Mouse (Mus musculus) gastrocnemius, postnatal 14 days (tissue): ENCODE data around the gene Itga2b. TPM values are rescaled to one million over a fixed set of nuclear protein-coding genes. Genes with fewer than 3 reads are reported as not detected.

Source experiments
- DNase-seq: peaks from one replicate; pipeline ENCODE4 v3.0.0; 2021; ENCODE audit warnings: mixed read lengths
- intact Hi-C: fragments of 180-260 bp; cut with DNase I; formaldehyde crosslinking; loops from one replicate; pipeline ENCODE4 v1.15.1; 2025; ENCODE audit warnings: low total_unique reads
- total RNA-seq, 2 experiments: library from RNA; stranded (reverse); gene quantifications; 2 replicates each; pipeline ENCODE4 v1.2.3; 2021

Gene Itga2b
- total RNA-seq, 2 experiments from 2014 or later, result 1.6 to 2.5 TPM

DNA sequence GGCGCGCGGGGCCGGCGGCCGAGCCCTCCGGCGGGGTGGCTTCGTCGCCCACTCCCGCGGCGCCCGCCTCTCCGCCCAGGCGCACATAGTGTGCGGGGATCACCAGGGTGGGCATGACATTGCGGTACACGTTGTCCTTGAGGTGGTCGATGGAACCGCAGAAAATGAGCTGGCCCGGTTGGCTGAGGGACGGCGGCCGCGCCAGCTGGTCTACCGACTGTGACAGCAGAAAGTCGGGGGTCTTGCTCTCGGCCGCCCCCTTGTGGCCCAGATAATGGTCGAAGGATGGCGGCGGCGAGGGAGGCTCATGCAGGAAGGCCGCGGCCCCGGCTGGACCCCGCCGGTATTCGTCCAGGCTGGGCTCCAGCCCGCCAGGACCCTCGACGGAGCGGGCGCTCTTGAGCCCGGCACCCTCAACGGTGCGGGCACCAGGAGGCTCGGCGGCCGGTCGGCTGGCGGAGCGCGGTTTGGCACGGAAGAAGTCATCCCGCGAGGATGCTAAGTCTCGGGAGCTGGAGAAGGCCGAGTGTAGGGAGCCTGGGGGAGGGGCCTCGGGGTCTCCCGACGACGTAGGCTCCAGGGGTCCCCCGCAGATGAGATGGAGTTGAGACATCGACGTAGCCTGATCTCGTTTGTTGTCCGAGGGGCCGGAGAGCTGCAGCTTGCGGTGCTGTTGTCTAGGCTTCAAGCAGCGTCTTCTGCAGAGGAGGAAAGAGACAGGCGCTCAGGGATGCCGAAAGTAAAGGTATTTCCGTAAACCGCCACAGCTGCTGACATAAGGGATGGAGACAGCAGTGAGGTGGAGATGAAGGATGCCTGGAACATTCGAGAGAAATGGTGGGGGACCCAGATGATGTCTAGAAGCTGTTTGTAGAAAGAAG lies 31.5 kb downstream of the Itga2b start:
- DNase-seq, result peak; percentile 88

DNA sequence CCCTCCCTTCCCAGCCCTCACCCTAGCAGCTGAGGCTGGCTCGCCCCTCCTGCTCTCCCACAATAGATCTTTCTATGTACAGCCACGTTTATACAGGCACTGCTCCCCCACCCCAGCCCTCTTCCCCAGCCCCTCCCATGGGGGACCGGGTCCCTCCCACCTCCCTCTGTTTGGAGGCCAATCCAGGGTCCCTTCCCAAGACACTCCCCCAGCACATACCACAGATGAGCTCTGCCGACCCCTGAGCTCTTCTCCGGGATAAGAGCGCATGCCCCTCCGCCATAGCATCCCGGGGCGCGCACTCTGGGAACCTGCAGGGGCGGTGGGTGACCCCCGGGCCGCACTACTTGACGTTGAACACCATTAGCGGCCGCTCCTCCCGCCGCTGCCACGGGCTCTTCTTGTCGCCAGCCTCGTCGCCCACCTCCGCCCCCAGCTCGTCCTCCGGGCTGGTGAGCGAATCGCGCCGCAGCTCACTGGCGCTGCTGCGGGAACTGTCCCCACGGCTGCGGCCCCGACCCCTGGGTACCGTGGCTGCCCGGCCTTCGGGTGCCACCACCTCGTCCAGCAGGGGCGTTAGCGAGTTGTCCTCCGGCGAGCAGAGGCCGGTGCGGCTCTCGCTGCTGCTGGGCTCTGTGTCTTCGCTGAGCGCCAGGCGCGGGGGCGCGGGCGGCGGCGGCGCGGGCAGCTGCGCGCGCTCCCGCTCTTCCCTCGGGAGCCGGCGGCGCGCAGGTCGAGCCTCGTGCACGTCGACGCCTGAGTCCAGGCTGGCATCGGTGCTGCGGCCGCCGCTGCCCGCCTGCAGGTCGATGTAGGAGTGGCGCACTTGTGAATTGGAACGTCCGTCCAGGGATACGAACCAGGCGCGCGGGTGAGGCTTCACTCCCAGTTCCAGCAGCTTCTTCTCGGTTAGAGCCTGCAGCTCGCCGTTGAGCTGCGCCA lies 32.5 kb downstream of the Itga2b start:
- intact Hi-C loops, result loop anchor here (5.0 kb wide), 1 partner anchor 130 kb away; no protein-coding TSS in a partner anchor
- peak; percentile 78 for DNase-seq

More for the DNA sequence above, 31.5 kb downstream of the Itga2b start:
- intact Hi-C loops, result loop anchor here (5.0 kb wide), 1 partner anchor 131 kb away; no protein-coding TSS in a partner anchor

DNA sequence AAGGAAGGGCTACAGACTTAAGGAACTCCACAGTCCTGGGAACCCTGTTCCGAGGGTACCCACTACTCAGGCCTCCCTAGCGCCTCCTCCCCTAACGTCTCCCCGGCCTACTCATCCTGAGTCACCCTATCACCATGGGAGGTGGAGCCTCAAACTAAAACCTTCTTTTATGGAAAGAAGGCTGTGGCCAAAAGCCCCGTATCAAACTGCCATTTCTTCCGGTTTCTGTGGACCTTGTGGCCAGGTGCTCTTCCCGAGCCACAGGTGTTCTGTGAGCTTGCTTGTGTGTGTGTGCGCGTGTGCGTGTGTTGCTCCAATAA lies 33.5 kb downstream of the Itga2b start:
- DNase-seq, result no peak
- intact Hi-C loops, result loop anchor here (5.0 kb wide), 1 partner anchor 129 kb away; no protein-coding TSS in a partner anchor

DNA sequence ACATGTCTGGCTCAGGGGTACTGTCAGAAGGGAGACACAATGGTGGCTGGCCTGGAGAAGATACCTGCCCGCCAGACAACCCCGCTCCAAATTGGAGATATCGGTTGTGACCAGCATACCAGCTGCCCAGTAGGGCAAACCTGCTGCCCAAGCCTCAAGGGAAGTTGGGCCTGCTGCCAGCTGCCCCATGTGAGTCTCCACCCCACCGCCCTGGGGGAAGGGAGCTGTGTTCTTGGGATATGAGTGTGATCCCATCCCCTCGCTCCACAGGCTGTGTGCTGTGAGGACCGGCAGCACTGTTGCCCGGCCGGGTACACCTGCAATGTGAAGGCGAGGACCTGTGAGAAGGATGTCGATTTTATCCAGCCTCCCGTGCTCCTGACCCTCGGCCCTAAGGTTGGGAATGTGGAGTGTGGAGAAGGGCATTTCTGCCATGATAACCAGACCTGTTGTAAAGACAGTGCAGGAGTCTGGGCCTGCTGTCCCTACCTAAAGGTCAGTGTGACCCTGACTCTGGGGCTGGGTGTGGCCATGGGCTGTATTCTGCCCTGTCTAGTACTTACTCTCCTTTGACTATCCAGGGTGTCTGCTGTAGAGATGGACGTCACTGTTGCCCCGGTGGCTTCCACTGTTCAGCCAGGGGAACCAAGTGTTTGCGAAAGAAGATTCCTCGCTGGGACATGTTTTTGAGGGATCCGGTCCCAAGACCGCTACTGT lies 34.0 kb downstream of the Itga2b start:
- intact Hi-C loops, result loop anchor here (5.0 kb wide), 1 partner anchor 129 kb away; no protein-coding TSS in a partner anchor
- no peak for DNase-seq

DNA sequence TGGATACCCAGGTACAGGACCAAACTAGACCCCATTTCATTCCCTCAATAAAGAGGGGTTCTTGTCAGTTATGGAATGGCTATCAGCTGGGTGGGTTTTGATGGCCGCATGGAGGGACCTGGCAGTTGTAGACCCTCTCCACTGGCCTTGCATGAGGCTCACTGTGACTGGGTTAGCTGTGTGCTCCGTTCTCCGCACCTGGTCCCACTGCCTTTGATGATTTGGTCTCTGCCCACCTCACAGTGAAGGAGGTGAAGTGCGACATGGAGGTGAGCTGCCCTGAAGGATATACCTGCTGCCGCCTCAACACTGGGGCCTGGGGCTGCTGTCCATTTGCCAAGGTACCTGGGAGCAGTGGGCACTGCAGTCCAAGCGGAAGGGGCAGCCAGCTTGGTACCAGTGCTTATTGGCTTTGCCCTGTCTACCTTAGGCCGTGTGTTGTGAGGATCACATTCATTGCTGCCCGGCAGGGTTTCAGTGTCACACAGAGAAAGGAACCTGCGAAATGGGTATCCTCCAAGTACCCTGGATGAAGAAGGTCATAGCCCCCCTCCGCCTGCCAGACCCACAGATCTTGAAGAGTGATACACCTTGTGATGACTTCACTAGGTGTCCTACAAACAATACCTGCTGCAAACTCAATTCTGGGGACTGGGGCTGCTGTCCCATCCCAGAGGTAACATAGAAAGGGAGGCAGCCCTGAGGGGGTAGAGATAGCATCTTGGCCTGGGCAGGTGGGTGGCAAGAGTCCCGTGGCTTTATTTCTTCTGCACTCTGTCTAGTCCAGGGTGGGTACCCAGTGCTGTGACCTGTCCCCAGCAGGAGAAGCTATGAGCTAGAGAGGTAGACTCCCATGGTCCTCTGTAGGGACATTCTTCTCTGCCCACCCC lies 34.9 kb downstream of the Itga2b start:
- DNase-seq, result no peak
- intact Hi-C loops, result loop anchor here (5.0 kb wide), 1 partner anchor 128 kb away; no protein-coding TSS in a partner anchor

DNA sequence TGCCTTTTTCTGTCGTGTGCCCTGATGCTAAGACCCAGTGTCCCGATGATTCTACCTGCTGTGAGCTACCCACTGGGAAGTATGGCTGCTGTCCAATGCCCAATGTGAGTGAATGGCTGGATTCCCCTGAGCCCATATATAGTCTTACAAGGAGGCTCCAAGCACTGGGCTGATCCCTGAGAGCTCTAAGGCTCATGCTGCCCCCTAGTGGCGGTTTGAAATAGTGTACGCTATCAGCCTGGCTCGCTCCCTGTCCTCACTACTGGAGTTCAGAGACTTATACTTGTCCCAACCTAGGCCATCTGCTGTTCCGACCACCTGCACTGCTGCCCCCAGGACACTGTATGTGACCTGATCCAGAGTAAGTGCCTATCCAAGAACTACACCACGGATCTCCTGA lies 35.5 kb downstream of the Itga2b start:
- peak; percentile 84 for DNase-seq
- intact Hi-C loops, result no loop called here

DNA sequence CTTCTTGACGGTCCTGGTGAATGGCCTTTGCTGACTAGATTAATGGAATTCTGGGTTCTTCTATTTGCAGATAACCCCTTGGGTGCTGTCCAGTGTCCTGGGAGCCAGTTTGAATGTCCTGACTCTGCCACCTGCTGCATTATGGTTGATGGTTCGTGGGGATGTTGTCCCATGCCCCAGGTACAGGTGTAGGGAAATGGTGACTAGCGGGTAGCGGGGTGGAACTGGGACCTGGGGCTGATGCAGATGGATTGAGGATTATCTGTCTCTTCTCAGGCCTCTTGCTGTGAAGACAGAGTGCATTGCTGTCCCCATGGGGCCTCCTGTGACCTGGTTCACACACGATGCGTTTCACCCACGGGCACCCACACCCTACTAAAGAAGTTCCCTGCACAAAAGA lies 36.1 kb downstream of the Itga2b start:
- no peak for DNase-seq
- intact Hi-C loops, result no loop called here

DNA sequence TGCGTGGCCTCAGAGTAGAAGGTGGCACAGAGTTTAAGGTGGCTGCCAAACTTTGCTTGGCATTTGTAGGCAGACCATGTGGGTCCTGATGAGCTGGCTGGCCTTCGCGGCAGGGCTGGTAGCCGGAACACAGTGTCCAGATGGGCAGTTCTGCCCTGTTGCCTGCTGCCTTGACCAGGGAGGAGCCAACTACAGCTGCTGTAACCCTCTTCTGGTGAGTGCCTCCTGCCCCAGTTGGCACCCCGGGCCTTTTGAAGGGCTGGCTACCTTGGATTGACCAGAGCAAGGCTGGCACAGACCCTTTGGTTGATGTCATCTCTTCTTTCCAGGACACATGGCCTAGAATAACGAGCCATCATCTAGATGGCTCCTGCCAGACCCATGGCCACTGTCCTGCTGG lies 37.0 kb downstream of the Itga2b start:
- intact Hi-C loops, result no loop called here
- peak; percentile 82 for DNase-seq

DNA sequence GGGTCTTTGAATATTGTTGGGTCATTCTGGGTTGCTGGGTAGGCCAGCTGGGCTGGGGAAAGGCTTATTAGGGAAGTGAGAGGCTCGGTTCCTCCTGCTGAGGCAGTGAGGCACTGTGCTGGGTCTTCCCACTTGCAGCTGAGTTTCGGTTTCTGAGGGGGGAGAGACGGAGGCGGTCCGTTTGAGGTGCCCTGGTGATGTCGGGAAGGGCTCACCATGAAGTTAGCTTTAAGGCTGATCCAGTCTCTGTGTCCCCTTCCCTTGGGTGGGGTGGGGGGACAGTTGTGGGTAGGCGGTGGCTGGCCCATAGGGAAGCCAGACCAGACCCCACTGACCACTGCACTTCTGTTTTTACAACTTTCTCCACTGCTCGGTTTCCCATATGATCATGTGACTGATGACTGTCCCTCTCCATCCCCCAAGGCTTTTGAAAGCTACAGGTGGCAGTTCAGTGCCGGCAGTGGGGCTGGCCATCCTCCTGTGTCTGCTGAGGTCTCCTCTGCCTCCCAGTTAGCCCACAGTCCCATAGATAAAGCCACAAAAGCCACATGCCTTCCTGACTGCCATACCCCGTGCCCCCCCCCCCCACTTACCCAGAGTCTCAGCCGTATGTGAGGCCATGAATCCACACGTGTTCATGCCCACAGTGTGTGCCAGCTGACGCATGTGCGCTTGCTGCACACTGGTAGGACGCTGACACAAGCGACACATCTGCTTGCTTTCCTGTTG lies 37.6 kb downstream of the Itga2b start:
- no peak for DNase-seq
- intact Hi-C loops, result no loop called here

DNA sequence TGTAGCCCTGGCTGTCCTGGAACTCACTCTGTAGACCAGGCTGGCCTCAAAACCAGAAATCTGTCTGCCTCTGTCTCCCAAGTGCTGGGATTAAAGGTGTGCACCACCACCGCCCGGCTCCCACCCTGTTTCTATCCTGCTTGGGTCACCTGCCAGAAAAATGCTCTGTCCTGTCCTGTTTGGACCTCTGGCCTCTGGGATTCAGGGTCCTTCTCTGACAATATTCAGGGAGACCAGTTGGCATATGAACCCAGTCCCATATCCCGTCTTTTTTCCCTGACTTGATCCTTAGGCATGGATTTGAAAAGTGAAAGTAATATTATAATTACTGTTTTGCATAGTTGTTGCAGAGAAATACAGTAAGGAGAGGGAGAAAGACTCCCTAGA lies 38.2 kb downstream of the Itga2b start:
- intact Hi-C loops, result no loop called here
- DNase-seq, result no peak

DNA sequence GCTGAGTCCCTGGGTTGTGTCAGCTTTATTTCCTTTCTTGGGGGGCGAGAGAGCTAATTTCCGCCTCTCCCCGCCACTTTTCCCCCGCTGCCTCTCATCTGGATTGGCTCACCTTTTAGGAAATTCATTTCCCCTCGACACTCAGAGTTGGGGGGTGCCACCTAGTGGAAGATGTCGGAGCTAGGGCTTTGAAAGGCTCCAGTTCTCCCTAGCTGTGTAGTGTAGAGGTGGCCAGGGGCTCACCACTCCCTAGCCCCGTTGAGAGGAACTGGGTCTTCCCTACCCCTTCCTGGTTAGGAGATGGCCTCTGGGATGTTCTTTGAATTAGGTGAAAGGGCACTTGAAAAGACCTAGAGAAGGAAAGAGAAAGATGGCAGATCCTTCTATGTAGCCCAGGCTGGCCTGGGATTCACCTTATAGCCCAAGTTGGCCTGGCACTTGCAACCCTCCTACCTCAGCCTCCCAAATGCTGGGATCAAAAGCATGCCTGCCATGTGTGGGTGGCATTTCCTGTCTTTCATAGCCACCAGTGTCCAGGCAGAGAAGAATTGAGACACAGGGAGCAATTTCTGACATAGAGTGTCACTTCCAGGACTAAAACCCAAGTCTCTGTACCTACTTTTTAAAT lies 38.8 kb downstream of the Itga2b start:
- intact Hi-C loops, result no loop called here
- peak; percentile 76 for DNase-seq

DNA sequence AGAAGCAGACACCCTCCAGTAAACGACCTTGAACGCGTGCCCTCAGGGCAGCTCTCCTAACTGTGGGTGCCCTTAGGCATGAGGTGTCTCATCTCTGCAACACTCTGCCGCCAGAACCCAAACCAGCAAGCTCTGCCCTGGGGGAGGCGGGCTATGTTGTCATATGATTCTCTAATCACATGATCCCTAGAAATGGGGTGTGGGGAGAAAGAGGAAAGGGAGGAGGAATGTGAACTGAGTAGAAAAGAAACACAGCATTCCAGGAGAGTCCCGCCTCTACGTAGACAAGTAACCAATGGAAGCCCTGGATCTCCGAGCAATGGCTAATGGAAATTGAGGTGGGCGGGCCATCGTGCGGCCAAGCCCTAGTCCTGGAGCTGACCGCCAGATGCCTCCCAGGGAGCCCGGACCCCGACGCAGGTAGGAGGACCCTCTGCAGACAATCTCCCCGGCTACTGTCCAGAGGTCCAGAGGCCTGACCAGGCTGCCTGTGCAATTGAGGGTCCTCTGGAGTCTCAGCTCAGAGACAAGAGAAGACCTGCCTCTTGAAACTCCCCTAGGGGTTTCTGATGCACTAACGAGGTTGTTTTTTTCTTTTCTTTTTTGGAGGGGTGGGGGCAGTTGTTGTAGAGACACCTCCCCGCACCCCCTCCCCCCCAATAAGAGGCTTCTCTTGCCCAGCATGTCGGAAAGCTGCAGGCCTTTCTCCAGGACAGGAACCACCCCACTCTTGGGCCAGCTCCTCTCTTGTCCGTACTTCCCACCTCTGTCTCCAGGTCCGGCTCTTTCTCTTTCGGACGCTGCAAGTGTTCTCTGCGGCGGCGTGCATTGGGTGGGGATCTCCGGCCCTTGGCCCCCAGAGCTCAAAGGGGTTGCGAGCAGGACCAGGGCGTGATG lies 39.6 kb downstream of the Itga2b start, which contains the start of gene Grn:
Grn (plus strand) TSS at position 195 of the 897 bp plus-strand sequence.
- intact Hi-C loops, result no loop called here
- peak; percentile 88 for DNase-seq

DNA sequence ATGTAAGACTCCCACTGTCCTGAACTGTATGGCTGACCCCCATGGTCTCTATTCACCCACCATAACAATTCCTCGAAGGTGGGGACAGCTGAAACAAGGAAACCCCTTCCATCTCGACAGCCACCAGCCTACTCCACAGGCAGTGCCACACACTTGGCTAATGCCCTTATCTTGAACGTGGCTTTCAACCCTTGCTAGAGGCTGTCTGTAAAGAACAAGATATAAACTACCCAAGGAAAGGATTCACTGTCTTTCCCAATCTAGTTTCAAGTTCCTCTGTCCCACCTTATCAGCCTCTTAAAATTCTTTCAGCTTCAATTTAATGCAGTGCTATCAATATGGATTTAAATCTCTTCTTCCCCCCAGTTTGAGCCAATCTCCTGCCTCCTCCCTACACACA lies 40.4 kb downstream of the Itga2b start:
- intact Hi-C loops, result no loop called here
- DNase-seq, result no peak

DNA sequence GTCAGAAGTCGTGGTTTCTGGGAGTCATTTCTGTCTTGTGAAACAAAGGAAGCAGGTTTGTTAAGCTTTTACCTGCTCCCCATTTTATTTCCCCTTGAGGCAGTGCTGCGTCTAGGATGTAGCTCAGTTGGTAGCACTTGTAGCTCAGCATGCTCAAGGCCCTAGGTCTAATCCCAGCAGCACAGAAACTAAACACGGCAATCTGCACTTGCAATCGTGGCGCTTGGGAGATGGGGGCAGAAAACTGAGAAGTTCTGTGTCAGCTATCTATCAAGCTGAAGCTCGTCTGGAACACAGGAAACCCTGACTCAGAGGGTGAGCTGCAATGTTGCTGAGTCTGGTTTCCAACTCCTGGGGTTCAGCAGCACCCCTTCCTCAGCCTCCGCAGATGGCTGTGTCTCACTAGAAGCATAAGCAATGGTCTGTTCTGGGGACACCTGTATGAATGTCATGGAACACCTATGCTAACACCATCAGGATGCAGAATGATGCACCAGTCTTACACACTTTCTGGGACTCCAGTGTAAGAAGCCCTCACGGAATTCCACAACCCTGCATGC lies 40.9 kb downstream of the Itga2b start:
- intact Hi-C loops, result no loop called here
- no peak for DNase-seq

DNA sequence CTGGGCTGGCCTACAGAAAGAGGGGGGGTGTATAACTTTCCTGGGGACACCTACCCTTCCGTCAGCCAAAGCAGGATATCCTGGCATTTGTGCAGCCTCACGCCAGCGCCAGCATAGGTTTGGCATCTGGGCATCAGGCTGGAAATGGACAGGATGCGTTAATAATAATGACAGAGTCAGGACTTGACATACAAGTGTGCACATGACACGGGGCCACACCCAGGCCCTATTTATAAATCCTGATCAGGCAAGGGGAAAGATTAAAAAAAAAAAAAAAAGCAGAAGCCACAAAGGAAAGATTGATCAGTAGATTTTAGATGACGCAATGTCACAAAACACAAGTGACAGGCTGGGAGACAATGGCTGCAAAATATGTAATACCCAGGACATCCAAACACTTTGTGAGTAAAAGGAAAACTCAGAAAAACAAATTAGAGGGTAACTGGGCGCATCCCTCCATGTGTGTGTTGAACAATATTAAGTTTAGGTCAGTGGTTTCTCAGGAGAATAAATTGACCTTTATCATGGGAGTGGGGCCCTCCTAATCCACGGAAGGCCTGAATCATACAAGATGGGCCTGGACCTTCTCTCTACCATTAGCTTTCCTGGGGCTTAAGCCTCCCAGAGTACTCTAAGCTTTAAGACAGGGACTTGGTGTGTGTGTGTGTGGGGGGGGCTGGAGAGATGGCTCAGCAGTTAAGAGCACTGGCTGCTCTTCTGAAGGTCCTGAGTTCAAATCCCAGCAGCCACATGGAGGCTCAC lies 44.2 kb downstream of the Itga2b start:
- no peak for DNase-seq
- intact Hi-C loops, result no loop called here

DNA sequence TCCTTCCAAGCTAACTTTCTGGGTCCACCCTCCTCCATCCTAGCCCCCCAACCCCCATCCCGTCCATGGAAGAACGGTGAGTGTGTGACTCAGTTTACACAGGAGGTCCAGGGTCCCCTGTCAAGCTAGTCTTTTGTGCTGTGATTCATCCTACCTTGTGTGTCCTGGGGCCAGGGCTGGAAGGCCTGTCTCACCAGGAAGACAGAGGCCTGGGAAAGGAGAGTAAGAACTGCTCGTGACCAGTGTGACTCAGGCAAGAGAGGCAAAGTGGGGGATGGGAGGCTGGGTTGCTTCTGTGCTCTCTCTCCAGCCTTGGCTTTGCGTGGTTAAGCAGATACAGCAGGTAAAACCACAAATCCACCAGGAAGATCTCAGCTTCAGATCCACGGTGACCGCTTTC lies 45.3 kb downstream of the Itga2b start:
- intact Hi-C loops, result no loop called here
- no peak for DNase-seq
